Mouse (Mus musculus) midbrain, embryonic 11.5 days (tissue): ENCODE results near the gene Cip2a. TPM values are rescaled to one million over a fixed set of nuclear protein-coding genes. Genes with fewer than 3 reads are reported as not detected.

Source experiments
- ATAC-seq: fragments of 200-750 bp; cut with Nextera tagmentation; 2 replicates; pipeline ENCODE4 v1.8.0; 2017; ENCODE audit warnings: moderate TSS enrichment, moderate library complexity; ENCODE audit not compliant: low FRiP score
- DNase-seq: peaks from one replicate; pipeline ENCODE4 v3.0.0; 2015; ENCODE audit warnings: low spot score; ENCODE audit errors: missing footprints
- H3K27ac ChIP-seq: fragments of 300-500 bp; sonication (generic); 2 replicates; pipeline ENCODE4 v1.5.1; 2014; ENCODE audit warnings: low read depth, low read length
- H3K27me3 ChIP-seq: fragments of 300-500 bp; sonication (generic); 2 replicates; pipeline ENCODE4 v1.6.1; 2014; ENCODE audit warnings: mild to moderate bottlenecking, low read length, moderate library complexity, mixed read lengths; ENCODE audit not compliant: control insufficient read depth, insufficient read depth
- H3K36me3 ChIP-seq: fragments of 300-500 bp; sonication (generic); 2 replicates; pipeline ENCODE4 v1.6.1; 2014; ENCODE audit warnings: mild to moderate bottlenecking, low read length, moderate library complexity, mixed read lengths; ENCODE audit not compliant: control insufficient read depth, insufficient read depth
- H3K4me1 ChIP-seq: fragments of 300-500 bp; sonication (generic); 2 replicates; pipeline ENCODE4 v1.6.1; 2014; ENCODE audit warnings: low read length; ENCODE audit not compliant: control insufficient read depth, insufficient read depth
- H3K4me2 ChIP-seq: fragments of 300-500 bp; sonication (generic); 2 replicates; pipeline ENCODE4 v1.6.1; 2014; ENCODE audit warnings: mild to moderate bottlenecking, moderate library complexity
- H3K4me3 ChIP-seq: fragments of 300-500 bp; sonication (generic); 2 replicates; pipeline ENCODE4 v1.5.1; 2014; ENCODE audit warnings: low read depth, low read length
- H3K9ac ChIP-seq: fragments of 300-500 bp; sonication (generic); 2 replicates; pipeline ENCODE4 v1.6.1; 2014; ENCODE audit warnings: low read length
- H3K9me3 ChIP-seq: fragments of 300-500 bp; sonication (generic); 2 replicates; pipeline ENCODE4 v1.6.1; 2016; ENCODE audit warnings: low read length; ENCODE audit not compliant: control insufficient read depth
- WGBS: fragments of 180-500 bp; shearing (Covaris S2); extraction: QIAGEN DNeasy Blood & Tissue Kit; methylation state at CpG from one replicate; pipeline ENCODE4 v1.1.7; 2014; 5-methylcytosine and 5-hydroxymethylcytosine counted together
- polyA plus RNA-seq: library from polyadenylated mRNA; unstranded; fragments of >200 nt; fragmentation: Nextera tagmentation; extraction: Ambion mirVana; gene quantifications from 2 replicates; pipeline ENCODE4 v1.2.1, GENCODE M21; 2014

The Cip2a gene
- polyA plus RNA-seq, 1 experiment from 2014 or later = 55.0 TPM

DNA sequence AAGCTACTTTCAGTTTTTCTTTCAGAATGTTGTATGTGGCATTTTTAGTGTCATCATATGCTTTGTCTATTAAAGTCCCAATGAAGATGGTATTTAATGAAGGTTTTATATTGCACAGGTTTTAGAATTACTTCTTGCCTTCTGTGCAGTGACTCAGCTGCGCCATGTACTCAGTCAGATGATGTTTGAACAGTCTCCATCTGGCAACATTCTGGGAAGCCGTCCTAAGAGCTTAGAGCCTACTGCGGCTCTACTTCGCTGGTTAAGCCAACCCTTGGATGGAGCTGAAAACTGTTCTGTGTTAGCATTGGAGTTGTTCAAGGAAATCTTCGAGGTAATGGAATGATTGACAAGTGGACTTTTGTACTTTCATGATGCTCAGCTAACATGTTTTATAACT is 10.2 kb downstream of the Cip2a start:
- ATAC-seq (no peak), DNase-seq (no peak)
- H3K27me3 ChIP-seq = no peaks in the 10 kb centered on the region
- H3K4me2 ChIP-seq = no peak overlapping the region
- peaks cover 11% of the 10 kb centered on the region; the same call in 1 of the 2 replicates for H3K36me3 ChIP-seq
- H3K9ac ChIP-seq = no peak overlapping the region
- WGBS = 93% methylated on average over 5 of the region's 5 CpGs
- H3K4me3 ChIP-seq = no peak overlapping the region
- no peaks in the 10 kb centered on the region for H3K4me1 ChIP-seq
- no peak overlapping the region for H3K27ac ChIP-seq
- no peaks in the 10 kb centered on the region for H3K9me3 ChIP-seq

DNA sequence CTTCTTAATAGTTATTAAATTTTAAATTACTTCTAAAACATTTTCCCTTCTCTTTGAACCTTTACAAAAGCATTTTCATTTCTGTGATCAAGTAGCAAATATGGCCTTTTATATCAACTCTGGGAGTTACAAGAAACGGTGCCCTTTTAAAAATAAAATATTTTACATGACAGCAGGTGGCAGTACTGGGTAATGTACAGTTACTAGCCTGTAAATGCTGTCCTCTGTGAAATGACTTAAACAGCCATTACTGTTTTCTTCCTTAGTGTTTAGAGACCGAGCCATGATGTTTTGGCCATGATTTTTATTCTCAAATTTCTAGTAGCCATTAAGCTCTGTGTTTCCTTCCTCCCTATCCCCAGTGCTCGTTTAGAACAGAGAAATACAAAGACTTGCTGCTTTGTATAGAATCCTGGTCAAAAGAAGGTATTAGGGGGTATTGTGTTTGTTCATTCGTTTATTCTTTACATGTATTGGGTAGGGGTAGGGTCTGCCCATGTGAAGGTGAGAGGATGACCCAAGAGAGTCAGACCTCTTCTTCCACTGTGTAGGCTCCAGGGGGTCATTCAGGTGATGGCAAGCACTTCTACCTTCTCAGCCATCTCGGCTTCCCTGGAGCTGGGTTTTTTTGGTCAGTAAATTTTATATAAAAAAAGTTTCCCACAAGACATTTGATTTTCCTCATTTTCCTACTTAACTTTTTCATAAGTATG is 22.8 kb downstream of the Cip2a start:
- Histone ChIP-seq H3K27ac (no peak overlapping the region), H3K27me3 (no peaks in the 10 kb centered on the region), H3K36me3 (peaks cover 8% of the 10 kb centered on the region; the same call in 1 of the 2 replicates), H3K9ac (no peak overlapping the region), H3K4me1 (no peaks in the 10 kb centered on the region), H3K4me3 (no peak overlapping the region), H3K9me3 (no peaks in the 10 kb centered on the region), H3K4me2 (no peak overlapping the region)
- ATAC-seq = peak; percentile 42; the same call in 1 of the 2 replicates
- 82% methylated on average over 5 of the region's 5 CpGs for WGBS
- peak; percentile 83 for DNase-seq

DNA sequence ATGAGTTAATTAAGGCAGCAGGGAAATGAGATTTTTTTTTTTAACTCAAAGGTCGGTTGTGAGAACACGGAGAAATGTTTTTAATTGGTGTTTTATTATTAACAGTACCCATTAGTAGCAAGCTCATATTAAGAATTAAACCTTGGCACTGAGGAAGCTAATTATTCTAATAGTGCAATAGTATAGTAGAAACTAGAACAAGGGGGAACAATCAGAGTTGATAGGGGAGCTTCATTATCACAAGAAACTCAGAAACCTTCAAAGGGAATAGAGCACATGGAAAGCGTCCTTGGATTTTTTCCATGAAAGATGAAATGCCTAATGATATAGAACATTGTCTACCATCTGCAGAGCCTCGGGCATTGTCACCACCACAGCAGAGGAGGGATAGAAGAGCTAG is 41.9 kb downstream of the Cip2a start:
- H3K27ac ChIP-seq = no peak overlapping the region
- WGBS = 81% methylated on average over 4 of the region's 4 CpGs
- no peaks in the 10 kb centered on the region for H3K36me3 ChIP-seq
- H3K4me3 ChIP-seq = no peak overlapping the region
- no peaks in the 10 kb centered on the region for H3K4me1 ChIP-seq
- no peak for ATAC-seq
- DNase-seq = no peak
- H3K27me3 ChIP-seq = no peaks in the 10 kb centered on the region
- no peak overlapping the region for H3K9ac ChIP-seq
- no peak overlapping the region for H3K4me2 ChIP-seq
- no peaks in the 10 kb centered on the region for H3K9me3 ChIP-seq

DNA sequence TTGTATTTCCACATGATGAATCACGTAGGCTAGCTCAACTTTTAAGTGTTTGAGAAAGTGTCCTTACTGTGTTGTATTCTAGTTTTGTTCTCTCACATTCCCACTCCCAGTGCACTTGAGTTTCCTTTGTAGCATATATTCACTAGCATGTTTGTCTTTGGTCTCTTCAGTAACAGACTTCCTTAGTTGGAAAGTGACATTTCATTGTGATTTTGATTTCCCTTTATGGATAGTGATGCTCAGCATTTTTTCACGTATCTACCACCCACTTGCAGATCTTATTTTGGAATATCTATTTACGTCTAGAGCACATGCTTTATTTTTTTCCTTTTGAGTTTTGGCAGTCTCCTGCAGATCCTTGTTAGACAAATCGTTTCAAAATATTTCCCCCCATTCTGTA is 43.8 kb downstream of the Cip2a start:
- no peaks in the 10 kb centered on the region for H3K27me3 ChIP-seq
- WGBS = 78% methylated on average over 4 of the region's 4 CpGs

DNA sequence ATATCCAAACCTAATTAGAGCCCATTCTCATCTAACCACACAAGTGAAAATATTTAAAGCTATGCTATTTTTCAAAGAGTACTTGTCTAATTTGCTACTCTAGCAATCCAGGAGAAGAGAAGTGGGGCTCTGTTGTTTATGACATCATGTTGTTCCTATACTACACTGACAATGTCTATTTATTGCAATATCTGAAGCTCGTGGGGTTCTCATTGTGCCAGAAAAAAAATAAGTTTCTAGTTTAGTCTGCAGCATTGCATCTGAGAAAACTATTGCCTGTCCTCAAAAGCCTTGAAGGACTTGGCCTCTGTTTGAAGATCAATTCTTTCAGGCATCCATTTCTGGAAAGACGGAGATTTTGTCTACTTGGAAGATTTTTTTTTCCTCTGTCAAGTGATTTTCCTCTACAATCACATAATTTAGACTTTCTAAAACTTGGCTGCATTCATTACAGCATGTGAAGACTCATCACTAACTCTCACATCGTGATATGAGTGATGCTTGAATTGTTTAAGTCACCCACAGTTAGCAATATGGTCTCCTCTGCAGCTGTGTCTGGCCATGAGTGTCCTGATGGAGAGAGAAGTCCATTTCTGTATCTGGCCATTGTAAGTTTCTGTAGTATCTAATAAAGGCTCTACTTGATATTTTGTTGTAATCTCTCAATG is 46.7 kb downstream of the Cip2a start:
- Histone ChIP-seq H3K4me2 (no peak overlapping the region), H3K4me3 (no peak overlapping the region), H3K9ac (no peak overlapping the region), H3K36me3 (no peaks in the 10 kb centered on the region), H3K9me3 (no peaks in the 10 kb centered on the region), H3K27ac (no peak overlapping the region), H3K4me1 (no peaks in the 10 kb centered on the region), H3K27me3 (no peaks in the 10 kb centered on the region)
- no peak for DNase-seq
- ATAC-seq = no peak
- WGBS = 82% methylated on average over 3 of the region's 3 CpGs

More for the DNA sequence above, 43.8 kb downstream of the Cip2a start:
- no peak overlapping the region for H3K4me3 ChIP-seq
- H3K36me3 ChIP-seq = no peaks in the 10 kb centered on the region
- H3K9me3 ChIP-seq = no peaks in the 10 kb centered on the region
- ATAC-seq (no peak), DNase-seq (no peak)
- no peaks in the 10 kb centered on the region for H3K4me1 ChIP-seq
- H3K9ac ChIP-seq = no peak overlapping the region
- no peak overlapping the region for H3K4me2 ChIP-seq
- no peak overlapping the region for H3K27ac ChIP-seq

DNA sequence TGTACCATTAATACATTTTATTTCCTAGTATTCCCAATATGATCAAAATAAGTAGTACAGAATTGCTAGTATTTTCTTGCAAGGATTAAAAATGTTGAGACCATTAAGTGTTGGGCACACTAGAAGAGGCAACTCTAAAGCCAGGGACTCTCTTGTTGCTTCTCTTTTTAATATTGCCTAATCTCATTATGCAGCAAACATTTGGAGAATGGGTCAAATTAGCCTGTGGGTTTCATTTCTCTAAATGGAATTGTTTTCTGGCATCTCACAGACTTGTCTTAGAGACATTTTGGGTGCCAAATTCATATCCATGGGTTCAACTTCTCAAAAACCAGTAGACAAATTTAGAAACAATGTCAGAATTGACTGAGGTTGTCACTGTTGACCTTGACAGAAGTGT is 55.2 kb downstream of the Cip2a start:
- no peak overlapping the region for H3K9ac ChIP-seq
- H3K4me2 ChIP-seq = no peak overlapping the region
- no peaks in the 10 kb centered on the region for H3K4me1 ChIP-seq
- ATAC-seq = no peak
- no peaks in the 10 kb centered on the region for H3K36me3 ChIP-seq
- no peak overlapping the region for H3K4me3 ChIP-seq
- H3K27me3 ChIP-seq = no peaks in the 10 kb centered on the region
- no peaks in the 10 kb centered on the region for H3K9me3 ChIP-seq
- DNase-seq = no peak
- no peak overlapping the region for H3K27ac ChIP-seq

DNA sequence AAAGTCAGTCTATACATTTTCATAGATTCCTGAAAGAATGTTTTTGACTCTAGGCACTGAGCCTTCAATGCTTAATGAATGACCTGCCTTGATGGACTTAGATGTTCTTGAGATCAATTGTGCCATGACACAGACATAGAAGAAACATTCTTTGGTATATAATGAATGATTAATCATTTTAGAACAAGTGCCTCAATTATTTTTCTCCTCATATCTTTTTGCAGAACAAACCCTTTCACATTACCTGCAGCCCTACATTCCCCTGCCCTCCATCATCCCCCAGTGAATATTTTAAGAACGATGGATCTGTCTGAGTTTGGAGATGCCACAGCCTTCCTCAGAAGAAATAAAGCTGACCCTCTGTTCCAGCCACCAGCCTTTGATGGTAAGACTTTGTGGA is 63.2 kb downstream of the Cip2a start, which contains the start of gene Myh15:
Myh15 (plus strand) TSS at position 301 of the 400 bp plus-strand sequence.
- no peak within 1 kb of the TSS for H3K4me3 ChIP-seq
- 91% methylated on average over 1 of the region's 1 CpGs for WGBS

More for the DNA sequence above, 63.2 kb downstream of the Cip2a start, which contains the start of gene Myh15:
- Histone ChIP-seq H3K27me3 (no peaks in the 10 kb centered on the region), H3K4me1 (no peaks in the 10 kb centered on the region), H3K27ac (no peak within 1 kb of the TSS), H3K4me2 (no peak within 1 kb of the TSS), H3K9ac (no peak within 1 kb of the TSS), H3K9me3 (no peaks in the 10 kb centered on the region), H3K36me3 (no peaks in the 10 kb centered on the region)
- DNase-seq = no peak
- no peak for ATAC-seq

Other genes with a start within 250 kb of the Cip2a start
- 0.04 TPM in 1 of 2 replicates, not detected in the other for gene Trat1, start 222.2 kb upstream of the Cip2a start, polyA plus RNA-seq
- not detected in 2 replicates for gene Retnlb, start 177.3 kb upstream of the Cip2a start, polyA plus RNA-seq
- not detected in 2 replicates for gene Retnla, start 151.6 kb upstream of the Cip2a start, polyA plus RNA-seq
- not detected in 2 replicates for gene Retnlg, start 121.6 kb upstream of the Cip2a start, polyA plus RNA-seq
- gene Dzip3, start within 50 bp of the Cip2a start, polyA plus RNA-seq = 52.0 and 60.4 TPM in 2 replicates
- gene Myh15, start 63.3 kb downstream of the Cip2a start, polyA plus RNA-seq = 0.03 TPM in 1 of 2 replicates, not detected in the other